11 mouse cellular contexts compared by ENCODE assay signal in the genomic region with DNA sequence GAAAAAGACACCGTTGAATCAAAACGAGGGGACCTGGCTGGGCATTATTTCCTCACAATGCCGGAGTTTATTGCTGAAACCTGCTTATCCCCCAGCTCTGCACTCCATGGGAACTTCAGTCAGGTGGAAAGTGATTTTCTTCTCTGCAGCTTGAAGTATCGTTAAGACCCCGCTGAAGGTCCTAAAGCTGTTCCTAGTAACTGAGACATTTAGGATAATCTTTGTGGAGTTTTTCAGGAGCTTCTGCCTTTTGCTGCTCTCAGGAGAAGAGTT.
DNase-seq lines count a peak whose midpoint lies in the region; ATAC-seq lines count a peak whose summit lies in the region.
"Had no signal": no experiment of that assay in that cellular context is flagged by ENCODE, and none has a peak within 500 bp of the region (broad histone marks: within the 10 kb centered on the region; RNA-seq: fewer than 3 reads in every experiment).

No protein-coding gene starts in this region.

- H3K9me3 ChIP-seq in limb, embryonic 11.5 days (ENCODE audit: control insufficient read depth, low read length): no peaks in the 10 kb centered on the region
- H3K9me3 ChIP-seq in limb, embryonic 10.5 days (replicated peaks): no peaks in the 10 kb centered on the region
- no peaks in the 10 kb centered on the region for H3K9me3 ChIP-seq in forebrain, embryonic 15.5 days
- no peaks in the 10 kb centered on the region for H3K9me3 ChIP-seq in midbrain, embryonic 11.5 days (ENCODE audit: control insufficient read depth, low read length)

- H3K36me3 ChIP-seq in limb, embryonic 11.5 days (ENCODE audit: control insufficient read depth, insufficient read depth, low read length): no peaks in the 10 kb centered on the region
- H3K36me3 ChIP-seq in limb, embryonic 10.5 days: no peaks in the 10 kb centered on the region
- no peaks in the 10 kb centered on the region for H3K36me3 ChIP-seq in forebrain, embryonic 15.5 days
- no peaks in the 10 kb centered on the region for H3K36me3 ChIP-seq in midbrain, embryonic 11.5 days (ENCODE audit: control insufficient read depth, insufficient read depth, low read length)

- peak overlapping the region; percentile 25 for H3K4me2 ChIP-seq in limb, embryonic 11.5 days (ENCODE audit: low read depth, severe bottlenecking)
- 0 out of 2 replicates have a peak overlapping the region, but pooled peaks have one; percentile 21 for H3K4me2 ChIP-seq in forebrain, embryonic 15.5 days (replicated peaks)
- H3K4me2 ChIP-seq in midbrain, embryonic 11.5 days: peak overlapping the region; percentile 38

- H3K27me3 ChIP-seq in limb, embryonic 11.5 days (ENCODE audit: control insufficient read depth, insufficient read depth, low read length): no peaks in the 10 kb centered on the region
- peaks cover 6% of the 10 kb centered on the region for H3K27me3 ChIP-seq in limb, embryonic 10.5 days (ENCODE audit: low read depth, poor library complexity, severe bottlenecking)
- H3K27me3 ChIP-seq in forebrain, embryonic 15.5 days: peaks cover 42% of the 10 kb centered on the region
- peaks cover 33% of the 10 kb centered on the region for H3K27me3 ChIP-seq in midbrain, embryonic 11.5 days (ENCODE audit: control insufficient read depth, insufficient read depth, low read length)

- ATAC-seq in limb, embryonic 11.5 days (ENCODE audit: insufficient number of reproducible peaks, low FRiP score, low TSS enrichment, low read depth): no peak
- ATAC-seq in forebrain, embryonic 15.5 days (replicated peaks): peak; percentile 70
- peak; percentile 61 for ATAC-seq in midbrain, embryonic 11.5 days (ENCODE audit: low FRiP score)

- no peak for DNase-seq in limb, embryonic 11.5 days (ENCODE audit: low spot score)
- DNase-seq in limb, embryonic 10.5 days (ENCODE audit: low spot score): no peak
- peak; percentile 91 for DNase-seq in midbrain, embryonic 11.5 days (ENCODE audit: low spot score, missing footprints)
- no peak for DNase-seq in urinary bladder, adult 18-20 months (ENCODE audit: low spot score in 2 of 2)
- DNase-seq in cerebellum, postnatal 4 days (ENCODE audit: low spot score in 2 of 2): no peak
- no peak for DNase-seq in c-Kit-positive CD71-positive TER-119-positive erythroid progenitor cells, embryonic 14.5 days (ENCODE audit: low spot score)
- DNase-seq: cerebellum, adult 18-20 months; thymus, postnatal 36 days had no signal

- no peak overlapping the region for H3K27ac ChIP-seq in limb, embryonic 11.5 days (replicated peaks; ENCODE audit: low read depth, low read length)
- H3K27ac ChIP-seq in limb, embryonic 10.5 days: no peak overlapping the region
- no peak overlapping the region for H3K27ac ChIP-seq in forebrain, embryonic 15.5 days (replicated peaks)
- H3K27ac ChIP-seq in midbrain, embryonic 11.5 days (ENCODE audit: low read depth, low read length): no peak overlapping the region
- H3K27ac ChIP-seq: layer of hippocampus, adult 2 months; macrophage had no signal

- H3K9ac ChIP-seq in limb, embryonic 11.5 days (ENCODE audit: low read length): no peak overlapping the region
- H3K9ac ChIP-seq in forebrain, embryonic 15.5 days (replicated peaks): no peak overlapping the region
- H3K9ac ChIP-seq in midbrain, embryonic 11.5 days (ENCODE audit: low read length): peak overlapping the region; percentile 5; the same call in 1 of the 2 replicates

- H3K4me3 ChIP-seq in limb, embryonic 11.5 days (ENCODE audit: low read depth, low read length): no peak overlapping the region
- H3K4me3 ChIP-seq in limb, embryonic 10.5 days: no peak overlapping the region
- no peak overlapping the region for H3K4me3 ChIP-seq in forebrain, embryonic 15.5 days
- no peak overlapping the region for H3K4me3 ChIP-seq in midbrain, embryonic 11.5 days (ENCODE audit: low read depth, low read length)
- H3K4me3 ChIP-seq: layer of hippocampus, adult 2 months had no signal

- WGBS in limb, embryonic 11.5 days: 3% methylated on average over 5 of the region's 5 CpGs
- WGBS in limb, embryonic 10.5 days: 2% methylated on average over 5 of the region's 5 CpGs
- WGBS in forebrain, embryonic 15.5 days: 0% methylated on average over 5 of the region's 5 CpGs
- under 1% methylated on average over 5 of the region's 5 CpGs for WGBS in midbrain, embryonic 11.5 days

- peaks cover 5% of the 10 kb centered on the region for H3K4me1 ChIP-seq in limb, embryonic 11.5 days (ENCODE audit: control insufficient read depth, insufficient read depth, low read length)
- peaks cover 22% of the 10 kb centered on the region for H3K4me1 ChIP-seq in limb, embryonic 10.5 days
- peaks cover 31% of the 10 kb centered on the region for H3K4me1 ChIP-seq in forebrain, embryonic 15.5 days
- H3K4me1 ChIP-seq in midbrain, embryonic 11.5 days (ENCODE audit: control insufficient read depth, insufficient read depth, low read length): peaks cover 27% of the 10 kb centered on the region
